Mouse (Mus musculus): ENCODE data around the gene Fgf12. TPM values are rescaled to one million over a fixed set of nuclear protein-coding genes. Genes with fewer than 3 reads are reported as not detected.

The Fgf12 gene
- polyA plus RNA-seq (2012; rRNA removed): 12.0 and 13.7 TPM in 2 replicates

GRCm38 (mm10) chr16:28752638-28753118, at the start of gene Fgf12:
Gene Fgf12 (minus strand): TSS chr16:28753068.

Other genes starting within 250 kb of the Fgf12 start
- 22.7 and 25.3 TPM in 2 replicates for gene Mb21d2, start 176.6 kb upstream of the Fgf12 start, polyA plus RNA-seq (2012; rRNA removed)

Measured in central nervous system, embryonic 14 days (tissue).